Mouse (Mus musculus): Measurements from ENCODE around the gene Zfp687.
"Not testable (repeated sequence)": the region's sequence is repeated elsewhere in the genome, so short reads cannot be mapped to it uniquely, and the experiment has no call there.

The Zfp687 gene

GRCm38 (mm10) chr3:95029291-95029827, 14.1 kb upstream of the Zfp687 start:
- H3K27me3 ChIP-seq (ENCODE audit: control insufficient read depth, insufficient read depth, low read length, poor library complexity, severe bottlenecking); DNase-seq (ENCODE audit: low read depth, low spot score): not testable (repeated sequence)
- peaks cover 10% of the 10 kb centered on the region; the same call in 1 of the 2 replicates for H3K36me3 ChIP-seq (ENCODE audit: control insufficient read depth, insufficient read depth, low read length, poor library complexity, severe bottlenecking)

GRCm38 (mm10) chr3:95028603-95029002, 13.4 kb upstream of the Zfp687 start:
- Histone ChIP-seq H3K36me3 (ENCODE audit: control insufficient read depth, insufficient read depth, low read length, poor library complexity, severe bottlenecking) (peaks cover 8% of the 10 kb centered on the region; the same call in 1 of the 2 replicates), H3K27me3 (ENCODE audit: control insufficient read depth, insufficient read depth, low read length, poor library complexity, severe bottlenecking) (no peaks in the 10 kb centered on the region)
- no peak for DNase-seq (ENCODE audit: low read depth, low spot score)

- H3K36me3 ChIP-seq (ENCODE audit: control insufficient read depth, insufficient read depth, low read length, poor library complexity, severe bottlenecking) = peaks cover 5% of the 10 kb centered on the region; the same call in 1 of the 2 replicates
- no peaks in the 10 kb centered on the region for H3K27me3 ChIP-seq (ENCODE audit: control insufficient read depth, insufficient read depth, low read length, poor library complexity, severe bottlenecking)
- DNase-seq (ENCODE audit: low read depth, low spot score) = peak; percentile 67
These were observed 12.5 kb upstream of the Zfp687 start for GRCm38 (mm10) chr3:95027701-95028100.

- no peak for DNase-seq (ENCODE audit: low read depth, low spot score)
- H3K36me3 ChIP-seq (ENCODE audit: control insufficient read depth, insufficient read depth, low read length, poor library complexity, severe bottlenecking) = peaks cover 1% of the 10 kb centered on the region; the same call in 1 of the 2 replicates
- H3K27me3 ChIP-seq (ENCODE audit: control insufficient read depth, insufficient read depth, low read length, poor library complexity, severe bottlenecking) = no peaks in the 10 kb centered on the region
These were observed 11.9 kb upstream of the Zfp687 start for GRCm38 (mm10) chr3:95027057-95027645.

DNA sequence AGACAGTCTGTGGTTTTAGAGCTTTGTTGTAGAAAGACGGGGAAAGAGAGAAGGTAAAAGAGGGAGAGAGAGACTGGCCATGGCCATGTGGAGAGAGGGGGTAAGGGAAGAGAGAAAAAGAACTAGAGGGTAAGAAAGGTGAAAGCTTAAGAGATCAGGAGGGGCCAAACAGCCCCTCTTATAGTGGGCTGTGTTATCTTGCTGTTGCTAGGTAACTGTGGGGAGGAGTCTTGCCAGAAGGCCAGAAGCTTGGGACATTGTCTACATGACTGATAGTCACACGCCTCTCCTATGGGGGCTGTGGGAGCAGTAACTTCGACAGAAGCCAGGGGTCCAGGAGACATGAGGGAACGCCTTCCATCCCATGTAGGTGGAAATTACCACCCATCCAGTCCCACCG, 10.0 kb upstream of the Zfp687 start:
- DNase-seq (ENCODE audit: low read depth, low spot score) = no peak

GRCm38 (mm10) chr3:95024551-95024950, 9.3 kb upstream of the Zfp687 start:
- Histone ChIP-seq H3K27me3 (ENCODE audit: control insufficient read depth, insufficient read depth, low read length, poor library complexity, severe bottlenecking) (no peaks in the 10 kb centered on the region), H3K36me3 (ENCODE audit: control insufficient read depth, insufficient read depth, low read length, poor library complexity, severe bottlenecking) (no peaks in the 10 kb centered on the region)
- no peak for DNase-seq (ENCODE audit: low read depth, low spot score)

More for the DNA sequence above, 10.0 kb upstream of the Zfp687 start:
- Histone ChIP-seq H3K27me3 (ENCODE audit: control insufficient read depth, insufficient read depth, low read length, poor library complexity, severe bottlenecking) (no peaks in the 10 kb centered on the region), H3K36me3 (ENCODE audit: control insufficient read depth, insufficient read depth, low read length, poor library complexity, severe bottlenecking) (no peaks in the 10 kb centered on the region)

DNA sequence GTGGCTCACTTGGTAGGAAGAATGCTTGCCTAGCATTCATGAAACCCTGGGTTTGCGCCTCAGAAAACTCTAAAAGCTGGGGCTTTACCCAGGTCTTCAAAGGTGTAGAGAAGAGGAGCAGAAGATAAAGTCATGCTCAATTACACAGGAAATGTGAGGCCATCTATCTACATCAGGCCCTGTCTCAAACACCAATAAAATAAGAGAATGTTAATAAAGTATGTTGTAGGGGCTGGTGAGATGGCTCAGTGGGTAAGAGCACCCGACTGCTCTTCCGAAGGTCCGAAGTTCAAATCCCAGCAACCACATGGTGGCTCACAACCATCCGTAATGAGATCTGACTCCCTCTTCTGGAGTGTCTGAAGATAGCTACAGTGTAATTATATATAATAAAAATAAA, 5.7 kb upstream of the Zfp687 start:
- DNase-seq (ENCODE audit: low read depth, low spot score); H3K36me3 ChIP-seq (ENCODE audit: control insufficient read depth, insufficient read depth, low read length, poor library complexity, severe bottlenecking); H3K27me3 ChIP-seq (ENCODE audit: control insufficient read depth, insufficient read depth, low read length, poor library complexity, severe bottlenecking): not testable (repeated sequence)

- Histone ChIP-seq H3K27me3 (ENCODE audit: control insufficient read depth, insufficient read depth, low read length, poor library complexity, severe bottlenecking) (no peaks in the 10 kb centered on the region), H3K36me3 (ENCODE audit: control insufficient read depth, insufficient read depth, low read length, poor library complexity, severe bottlenecking) (no peaks in the 10 kb centered on the region)
- no peak for DNase-seq (ENCODE audit: low read depth, low spot score)
These were observed 3.5 kb upstream of the Zfp687 start for GRCm38 (mm10) chr3:95018741-95019140.

DNA sequence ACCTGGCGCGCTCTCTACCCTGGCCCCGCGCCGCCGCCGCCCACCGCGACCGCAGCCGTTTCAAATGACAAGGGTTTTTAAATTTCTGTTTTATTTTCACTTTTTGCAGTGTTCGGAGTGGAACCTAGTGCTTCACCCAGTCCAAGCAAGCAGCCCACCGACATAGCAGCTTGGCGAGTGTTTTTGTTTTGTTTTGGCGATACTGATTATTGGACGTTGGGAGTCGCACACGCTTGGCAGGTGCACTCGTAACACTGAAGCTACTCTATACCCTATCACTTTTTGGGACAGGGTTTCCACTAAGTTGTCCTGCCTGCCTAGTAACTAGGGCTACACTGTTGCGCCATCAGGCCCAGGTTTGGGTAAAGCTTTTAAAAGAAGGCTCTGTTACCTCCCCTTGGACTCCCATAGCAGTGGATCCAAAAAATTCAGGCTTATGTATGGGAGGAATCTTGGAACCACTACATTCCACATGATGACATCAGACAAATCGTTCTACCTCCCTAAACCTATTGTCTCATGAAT, 1.3 kb upstream of the Zfp687 start:
- DNase-seq (ENCODE audit: low read depth, low spot score) = no peak
- no peaks in the 10 kb centered on the region for H3K27me3 ChIP-seq (ENCODE audit: control insufficient read depth, insufficient read depth, low read length, poor library complexity, severe bottlenecking)
- no peaks in the 10 kb centered on the region for H3K36me3 ChIP-seq (ENCODE audit: control insufficient read depth, insufficient read depth, low read length, poor library complexity, severe bottlenecking)

DNA sequence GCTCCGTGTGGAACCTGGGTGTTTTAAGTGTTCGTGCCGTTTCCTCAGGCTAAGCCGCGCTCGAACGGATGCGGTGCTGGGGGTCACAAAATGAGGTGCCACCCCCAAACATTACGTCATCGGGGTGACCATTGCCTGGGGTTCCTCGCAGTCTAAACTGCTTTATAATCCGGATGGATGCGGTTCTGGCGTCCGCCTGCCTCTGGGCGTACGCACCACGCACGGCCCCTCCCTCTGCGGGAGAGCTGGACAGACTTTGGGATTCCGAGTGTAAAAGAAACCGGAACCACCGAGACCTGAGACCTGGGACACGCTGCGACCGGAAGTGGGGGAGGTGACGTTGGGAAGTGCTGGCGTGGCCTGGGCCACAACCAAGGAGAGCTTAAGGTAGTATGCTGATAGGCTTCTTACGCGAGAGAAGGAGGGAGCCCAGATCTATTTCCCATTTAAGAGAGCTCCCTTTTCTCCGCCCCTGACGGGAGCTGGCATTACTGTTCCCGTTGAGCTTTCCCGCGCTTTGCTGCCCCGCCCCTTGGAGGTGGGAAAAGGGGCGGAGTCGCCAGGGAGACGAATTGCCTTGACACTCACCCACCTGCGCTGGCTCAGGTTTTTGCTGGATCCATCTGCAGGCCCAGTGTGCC, 763 bp upstream of the Zfp687 start:
- DNase-seq (ENCODE audit: low read depth, low spot score) = peak; percentile 92
- Histone ChIP-seq H3K27me3 (ENCODE audit: control insufficient read depth, insufficient read depth, low read length, poor library complexity, severe bottlenecking) (no peaks in the 10 kb centered on the region), H3K36me3 (ENCODE audit: control insufficient read depth, insufficient read depth, low read length, poor library complexity, severe bottlenecking) (no peaks in the 10 kb centered on the region)

DNA sequence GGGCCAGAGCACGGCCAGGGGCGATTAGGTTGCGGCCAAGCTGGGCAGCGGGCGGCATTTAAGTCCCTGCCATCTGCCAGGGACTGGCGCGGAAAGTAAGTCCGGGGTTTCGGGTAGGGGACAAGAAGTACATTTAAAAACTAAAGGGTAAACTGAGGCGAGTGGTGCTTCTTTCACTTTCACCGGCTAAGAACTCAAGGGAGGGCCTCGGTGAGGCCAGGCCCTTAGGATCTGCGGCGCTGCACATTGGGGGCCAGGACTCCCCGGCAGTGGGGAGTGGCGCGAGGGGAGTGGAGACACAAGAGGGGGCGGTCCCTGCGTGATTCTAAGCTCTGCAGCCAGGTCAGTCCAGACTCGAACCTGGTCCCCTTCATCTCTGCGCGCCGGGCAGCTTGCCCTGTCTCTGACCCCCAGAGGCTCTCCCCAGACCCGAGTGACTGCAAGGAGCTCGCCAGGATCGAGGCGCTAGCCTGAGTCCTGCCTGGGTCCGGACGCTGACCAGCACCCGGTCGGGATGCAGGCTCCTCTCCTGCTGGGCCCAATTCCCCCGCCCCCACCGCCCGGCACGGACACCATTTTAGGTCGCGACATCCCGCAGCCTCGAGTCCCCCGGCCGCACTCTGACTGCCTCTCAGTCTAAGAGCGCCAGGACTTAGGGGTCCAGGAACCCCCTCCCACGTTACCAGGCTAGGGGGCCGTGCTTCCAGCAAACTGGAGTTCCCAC, 658 bp downstream of the Zfp687 start:
- peaks cover 2% of the 10 kb centered on the region; the same call in 1 of the 2 replicates for H3K36me3 ChIP-seq (ENCODE audit: control insufficient read depth, insufficient read depth, low read length, poor library complexity, severe bottlenecking)
- H3K27me3 ChIP-seq (ENCODE audit: control insufficient read depth, insufficient read depth, low read length, poor library complexity, severe bottlenecking) = no peaks in the 10 kb centered on the region
- DNase-seq (ENCODE audit: low read depth, low spot score) = peak; percentile 49

- H3K36me3 ChIP-seq (ENCODE audit: control insufficient read depth, insufficient read depth, low read length, poor library complexity, severe bottlenecking) = peaks cover 4% of the 10 kb centered on the region
- no peaks in the 10 kb centered on the region for H3K27me3 ChIP-seq (ENCODE audit: control insufficient read depth, insufficient read depth, low read length, poor library complexity, severe bottlenecking)
- DNase-seq (ENCODE audit: low read depth, low spot score) = no peak
These were observed 1.4 kb downstream of the Zfp687 start for GRCm38 (mm10) chr3:95013699-95014427.

DNA sequence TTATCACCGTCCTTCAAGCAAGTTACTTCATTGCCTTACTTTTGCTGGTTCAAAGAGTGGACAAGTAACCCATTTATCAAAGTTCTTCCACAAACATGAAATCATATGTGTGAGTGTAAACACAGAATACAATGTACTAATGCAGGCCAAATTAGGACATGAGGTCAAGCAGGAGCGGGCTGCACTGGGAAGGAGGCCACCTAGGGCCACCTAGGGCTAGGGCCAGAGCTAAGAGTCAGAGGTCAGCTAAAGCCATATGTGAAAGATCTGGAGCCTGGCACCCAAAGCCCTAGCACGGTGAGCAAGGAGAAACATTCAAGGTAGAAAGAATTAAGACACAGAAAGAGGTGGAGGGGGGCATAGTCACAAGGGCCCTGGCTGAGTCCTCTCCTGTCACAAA, 2.3 kb downstream of the Zfp687 start:
- no peak for DNase-seq (ENCODE audit: low read depth, low spot score)
- H3K36me3 ChIP-seq (ENCODE audit: control insufficient read depth, insufficient read depth, low read length, poor library complexity, severe bottlenecking) = peaks cover 7% of the 10 kb centered on the region

DNA sequence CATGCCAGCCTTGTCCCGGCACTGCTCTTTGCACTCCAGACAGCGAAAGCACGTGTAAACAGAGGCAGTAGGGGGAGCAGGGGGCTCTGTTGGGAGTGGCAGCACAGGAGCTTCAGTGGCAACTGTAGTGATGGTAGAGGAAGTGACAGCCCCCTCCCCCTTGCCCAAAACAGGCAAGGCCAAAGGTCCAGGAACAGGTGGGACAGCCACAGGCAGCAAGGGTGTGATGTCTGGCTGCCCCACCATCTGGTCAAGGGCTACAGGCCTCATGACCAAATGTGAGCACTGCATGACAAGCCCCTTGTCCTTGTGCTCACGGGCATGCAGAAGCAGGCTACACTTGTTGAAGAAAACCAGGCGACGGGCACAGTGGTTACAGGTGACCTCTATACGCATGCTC, 4.9 kb downstream of the Zfp687 start:
- DNase-seq (ENCODE audit: low read depth, low spot score) = no peak
- Histone ChIP-seq H3K36me3 (ENCODE audit: control insufficient read depth, insufficient read depth, low read length, poor library complexity, severe bottlenecking) (peaks cover 10% of the 10 kb centered on the region), H3K27me3 (ENCODE audit: control insufficient read depth, insufficient read depth, low read length, poor library complexity, severe bottlenecking) (no peaks in the 10 kb centered on the region)

More for the DNA sequence above, 2.3 kb downstream of the Zfp687 start:
- no peaks in the 10 kb centered on the region for H3K27me3 ChIP-seq (ENCODE audit: control insufficient read depth, insufficient read depth, low read length, poor library complexity, severe bottlenecking)
